Mouse (Mus musculus) lung, adult 2 months (tissue): ENCODE measurements at regions not wholly inside any gene's neighbourhood (a gene's known extent, or its start where the extent isn't known, plus 50 kb on each side); places are given as distances from the start of the nearest gene placed in this dataset.

Experiments
- CTCF ChIP-seq: fragments of 200-500 bp; IDR thresholded peaks from 2 replicates; pipeline ENCODE4 v1.5.1; 2011; ENCODE audit warnings: mild to moderate bottlenecking, low read length, control low read depth; ENCODE audit not compliant: insufficient read depth
- POLR2A ChIP-seq: fragments of 200-500 bp; IDR thresholded peaks from 2 replicates; pipeline ENCODE4 v1.6.1; 2011; ENCODE audit warnings: low read depth, mild to moderate bottlenecking, control low read depth, low read length, borderline replicate concordance; ENCODE audit errors: extremely low read depth

- TF ChIP-seq POLR2A, result no peak
- TF ChIP-seq CTCF, result no peak
Observed at GRCm38 (mm10) chr13:29044655-29045054, 91.1 kb upstream of the Sox4 start.
